Mouse (Mus musculus) liver, adult 2 months (tissue): Measurements from ENCODE around the gene Srms. TPM values are rescaled to one million over a fixed set of nuclear protein-coding genes. Genes with fewer than 3 reads are reported as not detected.

ENCODE experiments used
- DNase-seq: peaks from one replicate; pipeline ENCODE4 v3.0.0-alpha.2; 2011; ENCODE audit warnings: low read depth, low spot score; ENCODE audit errors: extremely low read depth
- H3K27ac ChIP-seq: fragments of 200-500 bp; replicated peaks from 2 replicates; pipeline ENCODE4 v1.5.1; 2012; ENCODE audit warnings: low read depth, mild to moderate bottlenecking, control low read depth, inconsistent platforms, low read length; ENCODE audit not compliant: insufficient read depth
- H3K27me3 ChIP-seq: fragments of 200-500 bp; 2 replicates; pipeline ENCODE4 v1.6.1; 2012; ENCODE audit warnings: mild to moderate bottlenecking, moderate library complexity, low read length, inconsistent platforms; ENCODE audit not compliant: control insufficient read depth, insufficient read depth
- H3K36me3 ChIP-seq: fragments of 200-500 bp; 2 replicates; pipeline ENCODE4 v1.6.1; 2012; ENCODE audit warnings: low read length, inconsistent platforms; ENCODE audit not compliant: control insufficient read depth, insufficient read depth
- H3K4me1 ChIP-seq: fragments of 200-500 bp; 2 replicates; pipeline ENCODE4 v1.6.1; 2011; ENCODE audit warnings: low read length; ENCODE audit not compliant: control insufficient read depth, insufficient read depth
- H3K4me3 ChIP-seq: fragments of 200-500 bp; 2 replicates; pipeline ENCODE4 v1.5.1; 2011; ENCODE audit warnings: low read depth, mild to moderate bottlenecking, control low read depth, low read length, moderate library complexity; ENCODE audit not compliant: insufficient read depth
- H3K79me2 ChIP-seq: fragments of 200-500 bp; 2 replicates; pipeline ENCODE4 v1.6.1; 2012; ENCODE audit warnings: inconsistent platforms, mild to moderate bottlenecking, low read length, moderate library complexity; ENCODE audit not compliant: control insufficient read depth, insufficient read depth
- H3K9ac ChIP-seq: fragments of 200-500 bp; 2 replicates; pipeline ENCODE4 v1.6.1; 2012; ENCODE audit warnings: low read depth, mild to moderate bottlenecking, control low read depth, inconsistent platforms, low read length
- CTCF ChIP-seq: fragments of 200-500 bp; IDR thresholded peaks from 2 replicates; pipeline ENCODE4 v1.5.1; 2011; ENCODE audit warnings: low read depth, low read length, control low read depth
- POLR2A ChIP-seq: fragments of 200-500 bp; IDR thresholded peaks from 2 replicates; pipeline ENCODE4 v1.6.1; 2011; ENCODE audit warnings: low read length, control low read depth; ENCODE audit not compliant: insufficient read depth; ENCODE audit errors: extremely low read depth
- WGBS: fragments of 180-500 bp; shearing (Covaris S2); methylation state at CpG from one replicate; pipeline ENCODE4 v1.1.7; 2018; 5-methylcytosine and 5-hydroxymethylcytosine counted together
- polyA plus RNA-seq: library from polyadenylated mRNA; depleted of rRNA; stranded (reverse); fragments of >200 nt; gene quantifications from 2 replicates; pipeline ENCODE4 v1.2.3, GENCODE M21; 2012
- total RNA-seq: library from RNA; depleted of rRNA; stranded (reverse); fragments of >200 nt; gene quantifications from 2 replicates; pipeline ENCODE4 v1.2.3, GENCODE M21; 2014

Srms gene
- total and polyA plus RNA-seq, 2 experiments = 0.28 to 1.7 TPM

DNA sequence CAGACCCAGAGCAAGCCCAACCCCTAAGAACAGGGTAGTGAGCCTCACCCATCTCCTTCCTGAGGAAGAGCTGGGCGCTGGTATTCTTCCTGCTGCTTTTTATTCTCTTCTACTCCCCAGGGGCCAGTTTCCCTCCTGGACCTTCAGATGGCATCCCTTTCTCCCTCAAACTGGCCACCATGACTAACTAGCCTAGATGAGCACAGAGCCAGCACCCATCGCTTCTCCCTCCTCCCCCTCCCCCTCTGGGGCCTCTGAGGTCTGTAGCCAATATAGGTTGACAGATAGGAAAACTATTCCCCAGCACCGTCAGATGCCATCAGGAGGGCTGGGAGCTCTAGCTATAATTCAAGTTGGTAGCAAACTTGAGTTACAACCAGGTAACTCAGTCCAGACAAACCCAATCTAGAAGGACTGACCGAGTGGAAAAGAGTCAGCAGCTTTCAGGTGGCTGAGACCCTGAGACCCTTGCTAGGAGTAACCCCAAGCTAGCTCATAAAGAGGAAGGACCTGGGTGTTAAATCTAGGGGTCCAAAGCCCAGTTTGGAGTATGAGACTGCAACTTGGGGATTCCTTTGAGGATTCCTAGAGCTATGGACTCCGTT lies 6.0 kb upstream of the Srms start:
- Histone ChIP-seq H3K27me3 (no peaks in the 10 kb centered on the region), H3K4me1 (peaks cover 2% of the 10 kb centered on the region; the same call in 1 of the 2 replicates), H3K79me2 (no peaks in the 10 kb centered on the region), H3K9ac (no peak overlapping the region), H3K36me3 (no peaks in the 10 kb centered on the region), H3K27ac (no peak overlapping the region), H3K4me3 (no peak overlapping the region)
- TF ChIP-seq POLR2A (no peak), CTCF (no peak)
- DNase-seq = no peak
- 87% methylated on average over 5 of the region's 5 CpGs for WGBS

DNA sequence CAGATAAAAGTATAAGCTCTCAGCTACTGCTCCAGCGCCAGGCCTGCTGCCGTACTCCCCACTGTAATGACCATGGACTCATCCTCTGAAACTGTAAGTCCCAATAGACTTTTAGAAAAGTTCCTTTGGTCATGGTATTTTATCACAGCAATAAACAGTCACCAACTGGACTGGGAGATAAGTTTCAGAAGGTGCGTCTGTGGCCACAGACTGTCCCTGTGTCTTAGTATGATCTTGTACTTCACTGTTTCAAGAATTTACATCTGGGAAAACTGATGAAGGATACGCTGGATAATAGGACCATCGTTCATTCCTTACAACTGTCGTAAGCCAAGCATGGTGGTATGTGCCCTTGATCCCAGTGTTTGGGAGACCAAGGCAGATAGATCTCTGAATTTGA lies 3.1 kb upstream of the Srms start:
- no peak for DNase-seq
- Histone ChIP-seq H3K4me3 (no peak overlapping the region), H3K36me3 (no peaks in the 10 kb centered on the region), H3K27me3 (no peaks in the 10 kb centered on the region), H3K27ac (no peak overlapping the region), H3K79me2 (no peaks in the 10 kb centered on the region), H3K4me1 (peaks cover 6% of the 10 kb centered on the region), H3K9ac (no peak overlapping the region)
- 94% methylated on average over 6 of the region's 6 CpGs for WGBS
- TF ChIP-seq CTCF (no peak), POLR2A (no peak)

DNA sequence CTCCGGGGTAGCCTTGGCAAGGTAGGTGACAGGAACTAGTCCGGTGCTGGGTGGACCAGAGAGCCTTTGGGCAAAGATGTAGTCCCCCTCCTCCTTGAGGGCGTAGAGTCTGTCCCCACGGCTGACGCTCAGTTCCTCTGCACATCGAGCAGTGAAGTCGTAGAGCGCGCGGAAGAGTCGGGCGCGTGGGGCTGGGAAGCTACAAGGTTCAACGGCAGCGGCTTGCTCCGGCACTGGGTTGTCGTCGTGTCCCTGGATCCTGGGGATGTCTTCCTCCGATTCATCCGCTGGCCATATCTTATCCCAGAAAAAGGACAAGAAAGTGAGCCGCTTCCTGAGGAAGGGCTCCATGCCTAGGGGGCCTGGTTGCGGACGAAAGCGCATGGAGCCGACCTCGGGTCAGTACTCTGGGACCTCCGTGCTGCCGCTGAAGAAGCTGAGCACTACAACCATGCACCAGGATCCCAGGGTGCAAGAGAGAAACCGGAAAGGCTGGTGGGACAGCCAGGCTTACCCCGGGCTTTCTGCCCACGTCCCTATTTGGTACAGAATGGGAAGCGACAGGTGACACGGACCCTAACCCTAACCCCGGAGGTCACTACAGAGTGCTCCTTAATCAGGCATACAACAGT lies 480 bp downstream of the Srms start:
- TF ChIP-seq POLR2A (no peak), CTCF (no peak)
- 3% methylated on average over 34 of the region's 34 CpGs for WGBS
- H3K36me3 ChIP-seq = no peaks in the 10 kb centered on the region
- H3K4me1 ChIP-seq = peaks cover 4% of the 10 kb centered on the region; the same call in 1 of the 2 replicates
- no peaks in the 10 kb centered on the region for H3K27me3 ChIP-seq
- no peak overlapping the region for H3K27ac ChIP-seq
- DNase-seq = no peak
- peak overlapping the region; percentile 40 for H3K9ac ChIP-seq
- peak overlapping the region; percentile 52 for H3K4me3 ChIP-seq
- H3K79me2 ChIP-seq = no peaks in the 10 kb centered on the region

DNA sequence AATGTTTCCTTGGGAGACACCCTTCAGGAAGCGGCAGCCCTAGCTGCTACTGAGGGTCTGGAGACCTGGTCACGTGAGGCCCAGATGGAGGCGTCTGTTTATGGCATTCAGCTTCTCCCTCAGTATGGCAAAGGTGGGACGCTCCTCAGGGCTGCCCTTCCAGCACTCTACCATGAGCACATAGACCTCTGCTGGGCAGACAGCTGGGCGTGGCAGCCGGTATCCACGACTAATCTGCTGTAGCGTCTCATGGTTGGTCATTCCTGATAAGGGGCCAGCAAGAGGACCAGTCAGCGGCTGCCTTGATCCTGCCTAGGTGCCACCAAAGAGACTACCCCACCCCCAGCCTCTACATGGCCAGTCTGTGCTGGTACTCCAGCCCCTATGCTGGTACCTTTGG lies 6.9 kb downstream of the Srms start:
- no peak for DNase-seq
- no peak overlapping the region for H3K4me3 ChIP-seq
- H3K27ac ChIP-seq = no peak overlapping the region
- no peak for TF ChIP-seq CTCF
- no peak for TF ChIP-seq POLR2A
- WGBS = 89% methylated on average over 9 of the region's 9 CpGs
- H3K36me3 ChIP-seq = no peaks in the 10 kb centered on the region
- H3K27me3 ChIP-seq = no peaks in the 10 kb centered on the region
- H3K79me2 ChIP-seq = no peaks in the 10 kb centered on the region
- H3K4me1 ChIP-seq = peaks cover 7% of the 10 kb centered on the region; the same call in 1 of the 2 replicates
- H3K9ac ChIP-seq = no peak overlapping the region

DNA sequence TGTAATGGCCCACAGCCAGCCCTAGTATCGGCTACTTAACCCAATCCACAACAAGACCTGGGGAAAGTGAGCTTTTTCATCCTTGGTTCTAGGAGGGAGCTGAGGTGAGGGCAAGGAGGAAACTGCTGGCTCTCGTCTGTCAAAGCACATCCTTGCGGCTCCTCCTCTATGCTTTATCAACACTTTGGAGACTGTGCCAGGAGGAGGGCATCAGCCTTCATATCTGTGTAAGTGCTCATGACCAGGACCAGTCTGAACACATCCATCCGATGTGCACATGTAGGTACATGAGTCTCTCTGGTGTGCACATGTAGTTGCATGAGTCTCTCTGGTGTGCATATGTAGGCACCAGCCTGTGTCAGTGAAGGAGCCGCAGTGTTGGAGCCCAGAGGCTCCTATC lies 7.3 kb downstream of the Srms start:
- H3K27me3 ChIP-seq = no peaks in the 10 kb centered on the region
- WGBS = 92% methylated on average over 5 of the region's 5 CpGs
- TF ChIP-seq CTCF (no peak), POLR2A (no peak)
- no peaks in the 10 kb centered on the region for H3K36me3 ChIP-seq
- H3K79me2 ChIP-seq = no peaks in the 10 kb centered on the region
- H3K4me1 ChIP-seq = peaks cover 7% of the 10 kb centered on the region; the same call in 1 of the 2 replicates
- DNase-seq = no peak
- no peak overlapping the region for H3K9ac ChIP-seq
- no peak overlapping the region for H3K4me3 ChIP-seq
- no peak overlapping the region for H3K27ac ChIP-seq

DNA sequence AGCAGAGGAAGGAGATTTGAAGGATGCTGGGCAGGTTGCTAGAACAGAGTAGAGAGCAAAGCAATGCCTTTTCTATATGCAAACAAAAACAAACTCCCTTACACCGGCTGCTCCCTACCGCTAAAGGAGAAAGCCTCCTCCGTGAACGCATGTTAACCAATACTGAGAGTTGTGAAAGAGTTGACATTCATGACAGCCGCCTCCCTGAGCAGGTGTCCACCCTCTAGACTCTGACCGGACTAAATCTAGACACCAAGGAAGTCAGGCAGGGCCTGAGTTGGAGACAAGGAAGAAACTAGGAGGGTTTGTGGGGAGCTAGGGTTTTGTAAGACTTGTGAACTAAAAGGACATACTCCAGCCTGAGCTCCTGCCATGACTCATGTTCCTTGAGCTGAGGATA lies 10.1 kb downstream of the Srms start:
- peak; percentile 33 for DNase-seq
- 25% methylated on average over 6 of the region's 6 CpGs for WGBS
- peaks cover 7% of the 10 kb centered on the region; the same call in 1 of the 2 replicates for H3K4me1 ChIP-seq
- no peaks in the 10 kb centered on the region for H3K36me3 ChIP-seq
- TF ChIP-seq CTCF (no peak), POLR2A (no peak)
- H3K79me2 ChIP-seq = no peaks in the 10 kb centered on the region
- no peak overlapping the region for H3K4me3 ChIP-seq
- H3K27me3 ChIP-seq = no peaks in the 10 kb centered on the region
- no peak overlapping the region for H3K27ac ChIP-seq
- no peak overlapping the region for H3K9ac ChIP-seq
